Mouse (Mus musculus) myocyte (in vitro differentiated cells): ENCODE results near the gene Cyfip2.

Source experiments
- E2F4 ChIP-seq: IDR thresholded peaks from one replicate; pipeline ENCODE4 v1.6.1; 2011; ENCODE audit warnings: mild to moderate bottlenecking, control low read depth, moderate library complexity; ENCODE audit not compliant: insufficient read depth
- POLR2A ChIP-seq: IDR thresholded peaks from one replicate; pipeline ENCODE4 v1.6.1; 2011; ENCODE audit warnings: low read depth, mild to moderate bottlenecking, control low read depth, moderate library complexity; ENCODE audit not compliant: insufficient read length
- POLR2AphosphoS2 ChIP-seq: IDR thresholded peaks from one replicate; pipeline ENCODE4 v1.6.1; 2011; ENCODE audit warnings: low read depth, control low read depth; ENCODE audit not compliant: insufficient read length
- REST ChIP-seq: IDR thresholded peaks from one replicate; pipeline ENCODE4 v1.6.1; 2011; ENCODE audit warnings: mild to moderate bottlenecking, control low read depth, moderate library complexity; ENCODE audit not compliant: insufficient read depth, insufficient read length
- TCF12 ChIP-seq: IDR thresholded peaks from one replicate; pipeline ENCODE4 v1.6.1; 2011; ENCODE audit warnings: mild to moderate bottlenecking, control low read depth; ENCODE audit not compliant: poor library complexity, insufficient read depth, severe bottlenecking

GRCm38 (mm10) chr11:46211858-46212257 is 100.8 kb downstream of the Cyfip2 start:
- TF ChIP-seq POLR2A (no peak), TCF12 (no peak), POLR2AphosphoS2 (no peak), REST (no peak), E2F4 (no peak)
